Mouse (Mus musculus): ENCODE data around the gene Zfp512b. TPM values are rescaled to one million over a fixed set of nuclear protein-coding genes. Genes with fewer than 3 reads are reported as not detected.
A peak's percentile ranks its signal among the peaks of the same experiment; 100 is the strongest.

Zfp512b gene
- polyA plus RNA-seq, 1 experiment from 2014 or later, result 34.9 TPM

GRCm38 (mm10) chr2:181593042-181593421 is 429 bp upstream of the Zfp512b start:
- Histone ChIP-seq H3K9me3 (ENCODE audit: control insufficient read depth, low read length) (no peaks in the 10 kb centered on the region), H3K9ac (ENCODE audit: low read length) (peak overlapping the region; percentile 84), H3K27me3 (ENCODE audit: control insufficient read depth, insufficient read depth, low read depth, low read length) (no peaks in the 10 kb centered on the region), H3K4me2 (ENCODE audit: low read depth, low read length) (peak overlapping the region; percentile 84), H3K4me3 (ENCODE audit: low read length) (peak overlapping the region; percentile 94), H3K4me1 (replicated peaks; ENCODE audit: control insufficient read depth, insufficient read depth, low read length) (peaks cover 14% of the 10 kb centered on the region), H3K27ac (ENCODE audit: low read length) (peak overlapping the region; percentile 81), H3K36me3 (ENCODE audit: control insufficient read depth, insufficient read depth, low read length) (peaks cover 17% of the 10 kb centered on the region)
- WGBS, result 1% methylated on average over 6 of the region's 6 CpGs
- ATAC-seq (ENCODE audit: low read depth), result peak; percentile 57

- Histone ChIP-seq H3K36me3 (ENCODE audit: control insufficient read depth, insufficient read depth, low read length) (peaks cover 20% of the 10 kb centered on the region), H3K4me2 (ENCODE audit: low read depth, low read length) (peak within 1 kb of the TSS; percentile 84), H3K27me3 (ENCODE audit: control insufficient read depth, insufficient read depth, low read depth, low read length) (no peaks in the 10 kb centered on the region), H3K9ac (ENCODE audit: low read length) (peak within 1 kb of the TSS; percentile 84), H3K4me3 (ENCODE audit: low read length) (peak within 1 kb of the TSS; percentile 94), H3K9me3 (ENCODE audit: control insufficient read depth, low read length) (no peaks in the 10 kb centered on the region), H3K27ac (ENCODE audit: low read length) (peak within 1 kb of the TSS; percentile 81), H3K4me1 (replicated peaks; ENCODE audit: control insufficient read depth, insufficient read depth, low read length) (peaks cover 14% of the 10 kb centered on the region)
- 9% methylated on average over 5 of the region's 5 CpGs for WGBS
- ATAC-seq (ENCODE audit: low read depth), result 0 out of 2 replicates have a peak, but pooled peaks have one; percentile 20
Observed at GRCm38 (mm10) chr2:181591528-181592085, 996 bp downstream of the Zfp512b start, which contains the start of gene Prpf6. Gene Prpf6 (plus strand): TSS chr2:181591868.

DNA sequence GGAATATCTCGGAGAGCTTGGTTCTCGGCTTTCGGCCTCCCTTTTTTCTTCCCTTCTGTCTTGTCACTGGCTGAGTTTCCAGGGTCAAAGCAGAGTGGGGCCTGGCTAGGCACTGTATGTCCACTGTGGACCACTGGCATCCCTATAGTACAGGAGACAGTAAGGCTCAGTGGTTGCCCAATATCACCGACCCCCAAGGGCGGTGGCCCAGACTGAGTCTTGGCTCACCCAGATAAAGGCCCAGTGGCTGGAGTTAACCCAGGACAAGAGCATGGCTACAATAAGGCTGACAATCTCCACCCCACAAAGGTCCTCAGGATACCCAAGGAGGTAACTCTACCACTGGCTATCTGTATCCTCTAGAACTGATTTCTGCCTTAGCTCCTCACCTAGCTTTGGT is 2.1 kb downstream of the Zfp512b start:
- Histone ChIP-seq H3K4me1 (replicated peaks; ENCODE audit: control insufficient read depth, insufficient read depth, low read length) (peaks cover 14% of the 10 kb centered on the region), H3K4me2 (ENCODE audit: low read depth, low read length) (no peak overlapping the region), H3K9ac (ENCODE audit: low read length) (no peak overlapping the region), H3K9me3 (ENCODE audit: control insufficient read depth, low read length) (no peaks in the 10 kb centered on the region), H3K36me3 (ENCODE audit: control insufficient read depth, insufficient read depth, low read length) (peaks cover 31% of the 10 kb centered on the region), H3K27me3 (ENCODE audit: control insufficient read depth, insufficient read depth, low read depth, low read length) (no peaks in the 10 kb centered on the region), H3K27ac (ENCODE audit: low read length) (no peak overlapping the region), H3K4me3 (ENCODE audit: low read length) (no peak overlapping the region)
- 96% methylated on average over 5 of the region's 5 CpGs for WGBS
- ATAC-seq (ENCODE audit: low read depth), result no peak

DNA sequence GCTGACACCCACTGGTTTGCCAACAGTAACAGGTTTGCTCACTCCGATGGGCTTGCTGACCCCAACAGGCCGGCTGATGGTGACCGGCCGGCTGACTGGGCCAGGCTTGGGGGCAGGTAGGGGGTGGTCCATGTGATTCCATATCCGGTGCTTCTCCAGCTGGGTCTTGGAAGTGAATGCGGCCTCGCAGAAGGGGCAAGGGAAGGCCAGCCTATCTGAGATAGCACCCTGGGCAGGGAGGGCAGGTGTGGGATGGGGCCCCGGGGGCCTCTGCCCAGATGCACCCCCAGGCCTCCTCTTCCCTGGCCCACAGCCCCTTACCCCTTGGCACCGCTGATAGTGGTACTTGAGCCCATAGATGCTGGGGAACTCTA is 2.9 kb downstream of the Zfp512b start:
- Histone ChIP-seq H3K4me1 (replicated peaks; ENCODE audit: control insufficient read depth, insufficient read depth, low read length) (peaks cover 14% of the 10 kb centered on the region), H3K27me3 (ENCODE audit: control insufficient read depth, insufficient read depth, low read depth, low read length) (no peaks in the 10 kb centered on the region), H3K36me3 (ENCODE audit: control insufficient read depth, insufficient read depth, low read length) (peaks cover 36% of the 10 kb centered on the region), H3K9ac (ENCODE audit: low read length) (no peak overlapping the region), H3K27ac (ENCODE audit: low read length) (no peak overlapping the region), H3K4me2 (ENCODE audit: low read depth, low read length) (no peak overlapping the region), H3K4me3 (ENCODE audit: low read length) (no peak overlapping the region), H3K9me3 (ENCODE audit: control insufficient read depth, low read length) (no peaks in the 10 kb centered on the region)
- ATAC-seq (ENCODE audit: low read depth), result no peak
- WGBS, result 92% methylated on average over 9 of the region's 9 CpGs

DNA sequence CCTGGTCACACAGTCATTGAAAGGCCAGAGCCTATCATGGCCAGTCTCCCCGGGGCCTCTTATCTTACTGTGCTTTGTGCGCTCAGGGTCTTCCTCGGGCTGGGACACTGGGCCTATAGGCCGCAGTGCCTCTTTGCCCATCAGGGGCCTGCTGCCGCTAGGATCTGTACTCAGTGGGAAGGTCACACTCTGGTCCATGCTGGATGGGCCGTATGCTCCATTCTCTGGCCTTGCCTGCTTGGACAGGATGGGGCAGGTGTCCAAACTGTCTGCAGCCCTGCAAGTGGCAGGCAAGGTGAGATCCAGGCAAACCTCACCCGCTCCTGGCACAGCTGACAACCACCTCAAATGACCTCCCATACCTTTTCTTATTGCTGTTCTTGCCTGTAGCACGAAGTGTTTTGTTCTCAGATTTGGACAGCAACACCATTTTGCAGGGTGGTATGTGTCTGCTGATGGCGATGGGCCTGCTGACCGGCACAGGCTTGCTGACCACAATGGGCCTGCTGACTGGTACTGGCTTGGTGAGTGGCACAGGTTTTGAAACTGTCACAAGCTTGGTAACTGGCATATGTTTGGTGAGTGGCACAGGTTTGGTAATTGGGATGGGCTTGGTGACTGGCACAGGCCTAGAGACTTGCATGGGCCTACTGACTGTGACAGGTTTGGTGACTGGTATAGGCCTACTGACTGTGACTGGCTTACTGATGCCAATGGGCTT is 3.4 kb downstream of the Zfp512b start:
- Histone ChIP-seq H3K4me2 (ENCODE audit: low read depth, low read length) (no peak overlapping the region), H3K9me3 (ENCODE audit: control insufficient read depth, low read length) (no peaks in the 10 kb centered on the region), H3K27ac (ENCODE audit: low read length) (no peak overlapping the region), H3K4me1 (replicated peaks; ENCODE audit: control insufficient read depth, insufficient read depth, low read length) (peaks cover 14% of the 10 kb centered on the region), H3K27me3 (ENCODE audit: control insufficient read depth, insufficient read depth, low read depth, low read length) (no peaks in the 10 kb centered on the region), H3K9ac (ENCODE audit: low read length) (no peak overlapping the region), H3K36me3 (ENCODE audit: control insufficient read depth, insufficient read depth, low read length) (peaks cover 36% of the 10 kb centered on the region), H3K4me3 (ENCODE audit: low read length) (no peak overlapping the region)
- no peak for ATAC-seq (ENCODE audit: low read depth)
- 88% methylated on average over 10 of the region's 10 CpGs for WGBS

- Histone ChIP-seq H3K4me1 (replicated peaks; ENCODE audit: control insufficient read depth, insufficient read depth, low read length) (peaks cover 12% of the 10 kb centered on the region), H3K9me3 (ENCODE audit: control insufficient read depth, low read length) (no peaks in the 10 kb centered on the region), H3K27ac (ENCODE audit: low read length) (no peak overlapping the region), H3K4me2 (ENCODE audit: low read depth, low read length) (no peak overlapping the region), H3K27me3 (ENCODE audit: control insufficient read depth, insufficient read depth, low read depth, low read length) (no peaks in the 10 kb centered on the region), H3K36me3 (ENCODE audit: control insufficient read depth, insufficient read depth, low read length) (peaks cover 39% of the 10 kb centered on the region), H3K9ac (ENCODE audit: low read length) (no peak overlapping the region), H3K4me3 (ENCODE audit: low read length) (no peak overlapping the region)
- 88% methylated on average over 11 of the region's 11 CpGs for WGBS
- no peak for ATAC-seq (ENCODE audit: low read depth)
Observed at GRCm38 (mm10) chr2:181588229-181588780, 4.3 kb downstream of the Zfp512b start.

GRCm38 (mm10) chr2:181587796-181588195 is 4.8 kb downstream of the Zfp512b start:
- no peaks in the 10 kb centered on the region for H3K9me3 ChIP-seq (ENCODE audit: control insufficient read depth, low read length)
- H3K9ac ChIP-seq (ENCODE audit: low read length), result no peak overlapping the region
- H3K4me3 ChIP-seq (ENCODE audit: low read length), result no peak overlapping the region
- H3K27me3 ChIP-seq (ENCODE audit: control insufficient read depth, insufficient read depth, low read depth, low read length), result no peaks in the 10 kb centered on the region
- H3K4me1 ChIP-seq (replicated peaks; ENCODE audit: control insufficient read depth, insufficient read depth, low read length), result peaks cover 7% of the 10 kb centered on the region
- 82% methylated on average over 6 of the region's 6 CpGs for WGBS
- no peak overlapping the region for H3K27ac ChIP-seq (ENCODE audit: low read length)
- no peak for ATAC-seq (ENCODE audit: low read depth)
- no peak overlapping the region for H3K4me2 ChIP-seq (ENCODE audit: low read depth, low read length)
- H3K36me3 ChIP-seq (ENCODE audit: control insufficient read depth, insufficient read depth, low read length), result peaks cover 39% of the 10 kb centered on the region

DNA sequence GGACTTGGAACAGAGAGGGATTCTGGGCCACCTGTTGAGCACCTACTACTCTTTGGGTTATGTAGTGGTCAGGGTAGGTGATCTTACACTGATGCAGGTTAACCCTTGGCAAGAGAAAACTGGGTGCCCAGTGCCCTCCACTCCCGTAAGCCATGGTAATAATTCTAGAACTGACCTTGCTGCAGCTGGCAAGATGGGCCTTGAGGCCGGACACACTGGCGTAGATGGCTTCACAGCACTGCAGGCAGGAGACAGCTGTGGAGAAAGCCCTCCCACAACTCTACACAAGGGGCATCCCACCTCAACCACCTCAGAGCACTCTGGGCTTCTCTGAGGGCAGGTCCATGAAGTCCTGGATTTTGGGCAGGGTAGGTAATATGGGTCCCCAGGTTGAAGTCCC is 6.5 kb downstream of the Zfp512b start:
- no peaks in the 10 kb centered on the region for H3K9me3 ChIP-seq (ENCODE audit: control insufficient read depth, low read length)
- WGBS, result 90% methylated on average over 3 of the region's 3 CpGs

DNA sequence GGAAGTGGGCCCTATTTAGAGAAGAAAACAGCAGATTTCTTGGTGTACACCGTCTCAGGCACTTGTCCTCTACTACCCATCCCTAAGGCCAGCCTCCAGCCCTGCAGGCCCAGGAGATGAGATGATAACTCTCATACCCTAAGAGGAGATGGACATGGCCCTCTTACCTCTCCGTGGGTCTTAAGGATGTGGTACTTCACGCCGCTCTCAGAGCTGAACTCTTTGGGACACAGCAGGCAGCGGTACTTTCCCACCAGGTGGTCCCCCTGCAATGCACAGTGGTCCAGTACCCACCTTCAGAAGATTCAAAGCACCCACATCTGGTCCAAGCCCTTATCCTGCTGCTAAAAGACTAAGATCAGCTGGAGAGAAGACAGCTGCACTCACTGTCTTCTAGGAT is 7.1 kb downstream of the Zfp512b start:
- Histone ChIP-seq H3K36me3 (ENCODE audit: control insufficient read depth, insufficient read depth, low read length) (peaks cover 38% of the 10 kb centered on the region), H3K4me3 (ENCODE audit: low read length) (no peak overlapping the region), H3K9me3 (ENCODE audit: control insufficient read depth, low read length) (no peaks in the 10 kb centered on the region), H3K4me1 (replicated peaks; ENCODE audit: control insufficient read depth, insufficient read depth, low read length) (peaks cover 3% of the 10 kb centered on the region), H3K27ac (ENCODE audit: low read length) (no peak overlapping the region), H3K4me2 (ENCODE audit: low read depth, low read length) (no peak overlapping the region), H3K27me3 (ENCODE audit: control insufficient read depth, insufficient read depth, low read depth, low read length) (no peaks in the 10 kb centered on the region), H3K9ac (ENCODE audit: low read length) (no peak overlapping the region)
- WGBS, result 92% methylated on average over 5 of the region's 5 CpGs
- ATAC-seq (ENCODE audit: low read depth), result no peak

More for the DNA sequence above, 6.5 kb downstream of the Zfp512b start:
- Histone ChIP-seq H3K27me3 (ENCODE audit: control insufficient read depth, insufficient read depth, low read depth, low read length) (no peaks in the 10 kb centered on the region), H3K4me3 (ENCODE audit: low read length) (no peak overlapping the region), H3K4me1 (replicated peaks; ENCODE audit: control insufficient read depth, insufficient read depth, low read length) (peaks cover under 1% of the 10 kb centered on the region; the same call in 1 of the 2 replicates), H3K27ac (ENCODE audit: low read length) (no peak overlapping the region), H3K4me2 (ENCODE audit: low read depth, low read length) (no peak overlapping the region), H3K9ac (ENCODE audit: low read length) (no peak overlapping the region), H3K36me3 (ENCODE audit: control insufficient read depth, insufficient read depth, low read length) (peaks cover 39% of the 10 kb centered on the region)
- ATAC-seq (ENCODE audit: low read depth), result no peak

Measured in lung, embryonic 16.5 days (tissue).